Mouse (Mus musculus): ENCODE measurements around the gene Dbndd2. TPM values are rescaled to one million over a fixed set of nuclear protein-coding genes. Genes with fewer than 3 reads are reported as not detected.

Gene Dbndd2
- polyA plus RNA-seq, 1 experiment = 16.4 TPM

DNA sequence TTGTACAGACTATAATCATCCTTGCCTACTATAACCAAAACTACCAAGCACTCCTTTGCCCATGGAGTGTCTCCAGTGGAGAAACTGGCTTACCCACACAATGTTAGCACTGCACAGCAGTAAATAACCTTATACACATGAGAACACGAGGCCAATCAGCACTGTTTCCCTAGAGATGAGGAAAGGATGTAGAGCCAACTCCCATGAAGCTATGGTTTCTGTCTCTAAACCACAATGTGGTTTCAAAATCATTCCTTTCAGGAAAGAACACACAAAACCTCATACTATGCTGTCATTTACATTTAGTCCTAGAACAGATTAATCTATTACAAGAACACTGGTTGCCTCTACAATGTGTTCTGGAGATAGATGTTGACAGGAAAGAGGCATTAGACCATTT is 10.4 kb downstream of the Dbndd2 start:
- Histone ChIP-seq H3K4me3 (peak overlapping the region; percentile 92), H3K27me3 (ENCODE audit: control insufficient read depth, insufficient read depth, insufficient read length) (no peaks in the 10 kb centered on the region), H3ac (ENCODE audit: control insufficient read depth, insufficient read length) (no peak overlapping the region), H3K4me2 (ENCODE audit: low read depth) (peak overlapping the region; percentile 83), H3K79me2 (ENCODE audit: control insufficient read depth, insufficient read depth) (peaks cover 11% of the 10 kb centered on the region), H3K36me3 (ENCODE audit: control insufficient read depth, insufficient read depth) (no peaks in the 10 kb centered on the region)
- TF ChIP-seq CEBPB (IDR thresholded peaks at IDR 0.05; ENCODE audit: insufficient read depth, poor library complexity, severe bottlenecking) (no peak), POLR2AphosphoS2 (IDR thresholded peaks at IDR 0.05; ENCODE audit: insufficient read length, low read depth) (no peak), MAX (IDR thresholded peaks at IDR 0.05; ENCODE audit: low read depth) (no peak), REST (IDR thresholded peaks at IDR 0.05; ENCODE audit: insufficient read depth, insufficient read length) (no peak), SRF (IDR thresholded peaks at IDR 0.05; ENCODE audit: control insufficient read depth, insufficient read length, low read depth) (no peak), TCF3 (IDR thresholded peaks at IDR 0.05; ENCODE audit: insufficient read length, low read depth) (no peak), MYOD1 (IDR thresholded peaks at IDR 0.05; ENCODE audit: control insufficient read depth in 1 of 3, insufficient read length in 2 of 3, low read depth in 2 of 3) (no peak)

GRCm38 (mm10) chr2:164496847-164497690 is 11.2 kb downstream of the Dbndd2 start, which contains the start of gene Pigt:
Gene Pigt, plus strand, starts transcription at chr2:164497520.
- H3K79me2 ChIP-seq (ENCODE audit: control insufficient read depth, insufficient read depth) = peaks cover 11% of the 10 kb centered on the region
- H3K4me2 ChIP-seq (ENCODE audit: low read depth) = peak within 1 kb of the TSS; percentile 98
- peak within 1 kb of the TSS; percentile 19 for H3ac ChIP-seq (ENCODE audit: control insufficient read depth, insufficient read length)
- no peaks in the 10 kb centered on the region for H3K27me3 ChIP-seq (ENCODE audit: control insufficient read depth, insufficient read depth, insufficient read length)
- no peak for TF ChIP-seq E2F4 (IDR thresholded peaks at IDR 0.05; ENCODE audit: insufficient read depth)
- TF ChIP-seq MYOD1 (IDR thresholded peaks at IDR 0.05; ENCODE audit: control insufficient read depth in 1 of 3, insufficient read length in 2 of 3, low read depth in 2 of 3) = no peak
- TF ChIP-seq SRF (IDR thresholded peaks at IDR 0.05; ENCODE audit: control insufficient read depth, insufficient read length, low read depth) = no peak
- peak; percentile 92 for TF ChIP-seq POLR2A (IDR thresholded peaks at IDR 0.05; ENCODE audit: insufficient read length, low read depth)
- TF ChIP-seq MYOG (IDR thresholded peaks at IDR 0.05; ENCODE audit: control insufficient read depth in 1 of 3, insufficient read depth in 1 of 3, insufficient read length in 2 of 3, low read depth in 2 of 3) = peak in 1 of 3 experiments; percentile 20
- no peak for TF ChIP-seq MAX (IDR thresholded peaks at IDR 0.05; ENCODE audit: low read depth)
- TF ChIP-seq TCF12 (IDR thresholded peaks at IDR 0.05; ENCODE audit: insufficient read depth, poor library complexity, severe bottlenecking) = no peak
- TF ChIP-seq REST (IDR thresholded peaks at IDR 0.05; ENCODE audit: insufficient read depth, insufficient read length) = no peak
- no peak for TF ChIP-seq CEBPB (IDR thresholded peaks at IDR 0.05; ENCODE audit: insufficient read depth, poor library complexity, severe bottlenecking)
- no peak for TF ChIP-seq TCF3 (IDR thresholded peaks at IDR 0.05; ENCODE audit: insufficient read length, low read depth)
- TF ChIP-seq USF1 (IDR thresholded peaks at IDR 0.05; ENCODE audit: low read depth) = no peak
- TF ChIP-seq POLR2AphosphoS2 (IDR thresholded peaks at IDR 0.05; ENCODE audit: insufficient read length, low read depth) = peak; percentile 93
- H3K36me3 ChIP-seq (ENCODE audit: control insufficient read depth, insufficient read depth) = no peaks in the 10 kb centered on the region
- peak within 1 kb of the TSS; percentile 92 for H3K4me3 ChIP-seq

DNA sequence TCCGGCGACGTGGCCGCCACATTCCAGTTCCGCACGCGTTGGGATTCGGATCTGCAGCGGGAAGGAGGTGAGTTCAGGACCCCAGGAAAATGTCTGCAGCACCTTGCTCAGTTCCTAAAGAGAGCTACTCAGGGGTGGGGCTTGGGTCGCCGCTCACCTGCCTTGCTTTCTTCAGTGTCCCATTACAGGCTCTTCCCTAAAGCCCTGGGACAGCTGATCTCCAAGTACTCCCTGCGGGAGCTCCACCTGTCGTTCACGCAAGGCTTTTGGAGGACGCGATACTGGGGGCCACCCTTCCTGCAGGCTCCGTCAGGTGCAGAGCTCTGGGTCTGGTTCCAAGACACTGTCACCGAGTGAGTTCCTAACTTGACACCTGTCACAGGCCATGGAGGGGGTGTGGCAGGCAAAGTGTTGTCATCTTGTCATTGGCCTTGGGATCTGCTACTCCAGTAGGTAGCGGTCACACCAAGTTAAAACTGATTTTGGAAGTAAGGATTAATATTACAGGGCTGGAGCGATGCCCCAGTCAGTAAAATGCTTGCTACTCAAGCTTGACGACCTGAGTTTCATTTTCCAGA is 11.9 kb downstream of the Dbndd2 start:
- Histone ChIP-seq H3K4me2 (ENCODE audit: low read depth) (peak overlapping the region; percentile 98), H3K4me3 (peak overlapping the region; percentile 92), H3K79me2 (ENCODE audit: control insufficient read depth, insufficient read depth) (peaks cover 11% of the 10 kb centered on the region), H3K36me3 (ENCODE audit: control insufficient read depth, insufficient read depth) (peaks cover 1% of the 10 kb centered on the region), H3ac (ENCODE audit: control insufficient read depth, insufficient read length) (peak overlapping the region; percentile 19), H3K27me3 (ENCODE audit: control insufficient read depth, insufficient read depth, insufficient read length) (no peaks in the 10 kb centered on the region)
- TF ChIP-seq MYOD1 (IDR thresholded peaks at IDR 0.05; ENCODE audit: control insufficient read depth in 1 of 3, insufficient read length in 2 of 3, low read depth in 2 of 3) (peak in 2 of 3 experiments; percentile 11 to 51), USF1 (IDR thresholded peaks at IDR 0.05; ENCODE audit: low read depth) (no peak), CEBPB (IDR thresholded peaks at IDR 0.05; ENCODE audit: insufficient read depth, poor library complexity, severe bottlenecking) (no peak), MYOG (IDR thresholded peaks at IDR 0.05; ENCODE audit: control insufficient read depth in 1 of 3, insufficient read depth in 1 of 3, insufficient read length in 2 of 3, low read depth in 2 of 3) (peak in 1 of 3 experiments; percentile 49), TCF3 (IDR thresholded peaks at IDR 0.05; ENCODE audit: insufficient read length, low read depth) (no peak)

GRCm38 (mm10) chr2:164499317-164499716 is 13.4 kb downstream of the Dbndd2 start:
- H3K36me3 ChIP-seq (ENCODE audit: control insufficient read depth, insufficient read depth) = peaks cover 17% of the 10 kb centered on the region

More at GRCm38 (mm10) chr2:164499317-164499716, 13.4 kb downstream of the Dbndd2 start:
- H3K4me2 ChIP-seq (ENCODE audit: low read depth) = no peak overlapping the region
- no peak overlapping the region for H3ac ChIP-seq (ENCODE audit: control insufficient read depth, insufficient read length)
- H3K79me2 ChIP-seq (ENCODE audit: control insufficient read depth, insufficient read depth) = peaks cover 11% of the 10 kb centered on the region
- TF ChIP-seq SRF (IDR thresholded peaks at IDR 0.05; ENCODE audit: control insufficient read depth, insufficient read length, low read depth) (no peak), POLR2AphosphoS2 (IDR thresholded peaks at IDR 0.05; ENCODE audit: insufficient read length, low read depth) (no peak), CEBPB (IDR thresholded peaks at IDR 0.05; ENCODE audit: insufficient read depth, poor library complexity, severe bottlenecking) (no peak), TCF12 (IDR thresholded peaks at IDR 0.05; ENCODE audit: insufficient read depth, poor library complexity, severe bottlenecking) (no peak), MAX (IDR thresholded peaks at IDR 0.05; ENCODE audit: low read depth) (no peak), USF1 (IDR thresholded peaks at IDR 0.05; ENCODE audit: low read depth) (no peak), TCF3 (IDR thresholded peaks at IDR 0.05; ENCODE audit: insufficient read length, low read depth) (no peak), POLR2A (IDR thresholded peaks at IDR 0.05; ENCODE audit: insufficient read length, low read depth) (no peak), E2F4 (IDR thresholded peaks at IDR 0.05; ENCODE audit: insufficient read depth) (no peak), MYOG (IDR thresholded peaks at IDR 0.05; ENCODE audit: control insufficient read depth in 1 of 3, insufficient read depth in 1 of 3, insufficient read length in 2 of 3, low read depth in 2 of 3) (no peak), REST (IDR thresholded peaks at IDR 0.05; ENCODE audit: insufficient read depth, insufficient read length) (no peak), MYOD1 (IDR thresholded peaks at IDR 0.05; ENCODE audit: control insufficient read depth in 1 of 3, insufficient read length in 2 of 3, low read depth in 2 of 3) (no peak)
- H3K27me3 ChIP-seq (ENCODE audit: control insufficient read depth, insufficient read depth, insufficient read length) = no peaks in the 10 kb centered on the region
- no peak overlapping the region for H3K4me3 ChIP-seq
